Mouse (Mus musculus): ENCODE measurements at regions not wholly inside any gene's neighbourhood (a gene's known extent, or its start where the extent isn't known, plus 50 kb on each side); places are given as distances from the start of the nearest gene placed in this dataset.
A peak's percentile ranks its signal among the peaks of the same experiment; 100 is the strongest.

- Histone ChIP-seq H3K4me3 (ENCODE audit: low read depth, low read length) (no peak overlapping the region), H3K36me3 (ENCODE audit: control insufficient read depth, insufficient read depth, low read length) (no peaks in the 10 kb centered on the region), H3K9ac (ENCODE audit: low read depth, low read length) (no peak overlapping the region), H3K9me3 (ENCODE audit: control insufficient read depth, low read length) (no peaks in the 10 kb centered on the region), H3K27me3 (replicated peaks; ENCODE audit: control insufficient read depth, insufficient read depth, low read length) (no peaks in the 10 kb centered on the region), H3K27ac (ENCODE audit: low read depth, low read length) (no peak overlapping the region), H3K4me1 (replicated peaks; ENCODE audit: control insufficient read depth, insufficient read depth, low read length) (no peaks in the 10 kb centered on the region), H3K4me2 (no peak overlapping the region)
- no peak for DNase-seq (ENCODE audit: low spot score)
- 52% methylated on average over 4 of the region's 4 CpGs for WGBS
- ATAC-seq (replicated peaks; ENCODE audit: low FRiP score) = no peak
Measured at GRCm38 (mm10) chr4:89038135-89038534, 98.8 kb upstream of the Mtap start.

- no peak overlapping the region for H3K27ac ChIP-seq (ENCODE audit: low read depth, low read length)
- DNase-seq (ENCODE audit: low spot score) (no peak), ATAC-seq (replicated peaks; ENCODE audit: low FRiP score) (0 out of 2 replicates have a peak, but pooled peaks have one; percentile 51)
- no peak overlapping the region for H3K4me2 ChIP-seq
- no peaks in the 10 kb centered on the region for H3K4me1 ChIP-seq (replicated peaks; ENCODE audit: control insufficient read depth, insufficient read depth, low read length)
- H3K36me3 ChIP-seq (ENCODE audit: control insufficient read depth, insufficient read depth, low read length) = no peaks in the 10 kb centered on the region
- H3K9me3 ChIP-seq (ENCODE audit: control insufficient read depth, low read length) = no peaks in the 10 kb centered on the region
- H3K27me3 ChIP-seq (replicated peaks; ENCODE audit: control insufficient read depth, insufficient read depth, low read length) = no peaks in the 10 kb centered on the region
- no peak overlapping the region for H3K4me3 ChIP-seq (ENCODE audit: low read depth, low read length)
- H3K9ac ChIP-seq (ENCODE audit: low read depth, low read length) = no peak overlapping the region
- WGBS = 60% methylated on average over 2 of the region's 2 CpGs
Measured at GRCm38 (mm10) chr4:89034822-89035221, 102.1 kb upstream of the Mtap start.

- no peak for DNase-seq (ENCODE audit: low spot score)
Measured at GRCm38 (mm10) chr4:89034299-89034698, 102.6 kb upstream of the Mtap start.

GRCm38 (mm10) chr4:89012681-89013353 is 124.1 kb upstream of the Mtap start:
- Histone ChIP-seq H3K27ac (ENCODE audit: low read depth, low read length) (no peak overlapping the region), H3K4me1 (replicated peaks; ENCODE audit: control insufficient read depth, insufficient read depth, low read length) (no peaks in the 10 kb centered on the region), H3K9ac (ENCODE audit: low read depth, low read length) (no peak overlapping the region), H3K9me3 (ENCODE audit: control insufficient read depth, low read length) (no peaks in the 10 kb centered on the region), H3K27me3 (replicated peaks; ENCODE audit: control insufficient read depth, insufficient read depth, low read length) (no peaks in the 10 kb centered on the region), H3K4me2 (no peak overlapping the region), H3K4me3 (ENCODE audit: low read depth, low read length) (no peak overlapping the region), H3K36me3 (ENCODE audit: control insufficient read depth, insufficient read depth, low read length) (no peaks in the 10 kb centered on the region)
- no peak for ATAC-seq (replicated peaks; ENCODE audit: low FRiP score)
- WGBS = 42% methylated on average over 2 of the region's 2 CpGs
- DNase-seq (ENCODE audit: low spot score) = no peak

More at GRCm38 (mm10) chr4:89034299-89034698, 102.6 kb upstream of the Mtap start:
- no peak overlapping the region for H3K4me2 ChIP-seq
- no peak overlapping the region for H3K9ac ChIP-seq (ENCODE audit: low read depth, low read length)
- no peaks in the 10 kb centered on the region for H3K36me3 ChIP-seq (ENCODE audit: control insufficient read depth, insufficient read depth, low read length)
- no peak overlapping the region for H3K4me3 ChIP-seq (ENCODE audit: low read depth, low read length)
- 77% methylated on average over 3 of the region's 3 CpGs for WGBS
- H3K4me1 ChIP-seq (replicated peaks; ENCODE audit: control insufficient read depth, insufficient read depth, low read length) = no peaks in the 10 kb centered on the region
- H3K9me3 ChIP-seq (ENCODE audit: control insufficient read depth, low read length) = no peaks in the 10 kb centered on the region
- no peak for ATAC-seq (replicated peaks; ENCODE audit: low FRiP score)
- H3K27me3 ChIP-seq (replicated peaks; ENCODE audit: control insufficient read depth, insufficient read depth, low read length) = no peaks in the 10 kb centered on the region
- H3K27ac ChIP-seq (ENCODE audit: low read depth, low read length) = no peak overlapping the region

GRCm38 (mm10) chr4:89008561-89008960 is 128.4 kb upstream of the Mtap start:
- ATAC-seq (replicated peaks; ENCODE audit: low FRiP score) = no peak
- H3K36me3 ChIP-seq (ENCODE audit: control insufficient read depth, insufficient read depth, low read length) = no peaks in the 10 kb centered on the region
- no peaks in the 10 kb centered on the region for H3K4me1 ChIP-seq (replicated peaks; ENCODE audit: control insufficient read depth, insufficient read depth, low read length)
- no peak for DNase-seq (ENCODE audit: low spot score)
- no peak overlapping the region for H3K9ac ChIP-seq (ENCODE audit: low read depth, low read length)
- 83% methylated on average over 5 of the region's 5 CpGs for WGBS
- no peak overlapping the region for H3K27ac ChIP-seq (ENCODE audit: low read depth, low read length)
- no peaks in the 10 kb centered on the region for H3K9me3 ChIP-seq (ENCODE audit: control insufficient read depth, low read length)
- H3K4me2 ChIP-seq = no peak overlapping the region
- no peak overlapping the region for H3K4me3 ChIP-seq (ENCODE audit: low read depth, low read length)
- no peaks in the 10 kb centered on the region for H3K27me3 ChIP-seq (replicated peaks; ENCODE audit: control insufficient read depth, insufficient read depth, low read length)

GRCm38 (mm10) chr4:89001470-89001869 is 121.5 kb upstream of the Ifne start:
- Histone ChIP-seq H3K36me3 (ENCODE audit: control insufficient read depth, insufficient read depth, low read length) (no peaks in the 10 kb centered on the region), H3K9ac (ENCODE audit: low read depth, low read length) (no peak overlapping the region), H3K27me3 (replicated peaks; ENCODE audit: control insufficient read depth, insufficient read depth, low read length) (no peaks in the 10 kb centered on the region), H3K4me1 (replicated peaks; ENCODE audit: control insufficient read depth, insufficient read depth, low read length) (no peaks in the 10 kb centered on the region), H3K9me3 (ENCODE audit: control insufficient read depth, low read length) (no peaks in the 10 kb centered on the region), H3K4me3 (ENCODE audit: low read depth, low read length) (no peak overlapping the region), H3K4me2 (no peak overlapping the region), H3K27ac (ENCODE audit: low read depth, low read length) (no peak overlapping the region)
- no peak for DNase-seq (ENCODE audit: low spot score)
- ATAC-seq (replicated peaks; ENCODE audit: low FRiP score) = no peak
- 79% methylated on average over 4 of the region's 4 CpGs for WGBS

- H3K27me3 ChIP-seq (replicated peaks; ENCODE audit: control insufficient read depth, insufficient read depth, low read length) = no peaks in the 10 kb centered on the region
- no peak overlapping the region for H3K27ac ChIP-seq (ENCODE audit: low read depth, low read length)
- no peaks in the 10 kb centered on the region for H3K36me3 ChIP-seq (ENCODE audit: control insufficient read depth, insufficient read depth, low read length)
- no peak overlapping the region for H3K9ac ChIP-seq (ENCODE audit: low read depth, low read length)
- no peak overlapping the region for H3K4me3 ChIP-seq (ENCODE audit: low read depth, low read length)
- 69% methylated on average over 4 of the region's 4 CpGs for WGBS
- H3K4me2 ChIP-seq = no peak overlapping the region
- no peak for DNase-seq (ENCODE audit: low spot score)
- ATAC-seq (replicated peaks; ENCODE audit: low FRiP score) = no peak
- H3K9me3 ChIP-seq (ENCODE audit: control insufficient read depth, low read length) = no peaks in the 10 kb centered on the region
- no peaks in the 10 kb centered on the region for H3K4me1 ChIP-seq (replicated peaks; ENCODE audit: control insufficient read depth, insufficient read depth, low read length)
Measured at GRCm38 (mm10) chr4:89000855-89001254, 120.9 kb upstream of the Ifne start.

GRCm38 (mm10) chr4:89000200-89000599 is 120.2 kb upstream of the Ifne start:
- no peak overlapping the region for H3K27ac ChIP-seq (ENCODE audit: low read depth, low read length)
- no peak overlapping the region for H3K4me3 ChIP-seq (ENCODE audit: low read depth, low read length)
- DNase-seq (ENCODE audit: low spot score) = no peak
- no peak overlapping the region for H3K9ac ChIP-seq (ENCODE audit: low read depth, low read length)
- H3K9me3 ChIP-seq (ENCODE audit: control insufficient read depth, low read length) = no peaks in the 10 kb centered on the region
- no peaks in the 10 kb centered on the region for H3K27me3 ChIP-seq (replicated peaks; ENCODE audit: control insufficient read depth, insufficient read depth, low read length)
- ATAC-seq (replicated peaks; ENCODE audit: low FRiP score) = no peak
- H3K4me1 ChIP-seq (replicated peaks; ENCODE audit: control insufficient read depth, insufficient read depth, low read length) = no peaks in the 10 kb centered on the region
- no peaks in the 10 kb centered on the region for H3K36me3 ChIP-seq (ENCODE audit: control insufficient read depth, insufficient read depth, low read length)
- H3K4me2 ChIP-seq = no peak overlapping the region
- 88% methylated on average over 6 of the region's 6 CpGs for WGBS

- Histone ChIP-seq H3K4me2 (no peak overlapping the region), H3K4me3 (ENCODE audit: low read depth, low read length) (no peak overlapping the region), H3K9ac (ENCODE audit: low read depth, low read length) (no peak overlapping the region), H3K27ac (ENCODE audit: low read depth, low read length) (no peak overlapping the region), H3K4me1 (replicated peaks; ENCODE audit: control insufficient read depth, insufficient read depth, low read length) (no peaks in the 10 kb centered on the region), H3K9me3 (ENCODE audit: control insufficient read depth, low read length) (no peaks in the 10 kb centered on the region), H3K36me3 (ENCODE audit: control insufficient read depth, insufficient read depth, low read length) (no peaks in the 10 kb centered on the region), H3K27me3 (replicated peaks; ENCODE audit: control insufficient read depth, insufficient read depth, low read length) (no peaks in the 10 kb centered on the region)
- ATAC-seq (replicated peaks; ENCODE audit: low FRiP score) (no peak), DNase-seq (ENCODE audit: low spot score) (no peak)
- 88% methylated on average over 5 of the region's 5 CpGs for WGBS
Measured at GRCm38 (mm10) chr4:88998286-88998685, 118.3 kb upstream of the Ifne start.
